Mouse (Mus musculus) erythroblast, adult 5-6 weeks (primary cell): ENCODE data around the gene Gm20843. TPM values are rescaled to one million over a fixed set of nuclear protein-coding genes. Genes with fewer than 3 reads are reported as not detected.
"Not testable (repeated sequence)": the region's sequence is repeated elsewhere in the genome, so short reads cannot be mapped to it uniquely, and the experiment has no call there.

Source experiments
- ATAC-seq: replicated peaks from 2 replicates; pipeline ENCODE4 v1.8.0; 2016; ENCODE audit warnings: moderate number of reproducible peaks, mild to moderate bottlenecking, moderate TSS enrichment, inconsistent platforms; ENCODE audit not compliant: poor library complexity, low FRiP score, severe bottlenecking
- total RNA-seq, 2 experiments: library from RNA; stranded (forward) in 1 of 2; stranded (reverse) in 1 of 2; fragments of 150-400 nt in 1 of 2; fragments of 200-764, 138-1000 nt in 1 of 2; gene quantifications; 2 replicates each; pipeline versions ENCODE4 v1.2.3 to v1.2.4; 2015 to 2017; ENCODE audit warnings: low replicate concordance in 2 of 2

Gene Gm20843
- total RNA-seq (2015; ENCODE audit: low replicate concordance) (not detected in 2 replicates), total RNA-seq (2017; ENCODE audit: low replicate concordance) (not detected in 2 replicates)

GRCm38 (mm10) chrY:72247018-72247417 is at the start of gene Gm20843:
Gene Gm20843 (minus strand): TSS chrY:72247118.
- ATAC-seq = not testable (repeated sequence)
